Mouse (Mus musculus): Measurements from ENCODE around the gene Qrfp.

GRCm38 (mm10) chr2:31845512-31845895 lies 35.1 kb upstream of the Qrfp start:
- no peak for TF ChIP-seq CTCF (IDR thresholded peaks at IDR 0.05 in 2 of 3, conservative IDR thresholded peaks at IDR 0.05 in 1 of 3; ENCODE audit: control insufficient read depth in 1 of 3, insufficient read depth in 1 of 3, low read depth in 2 of 3, low read length in 3 of 3, poor library complexity in 1 of 3, severe bottlenecking in 1 of 3)
- TF ChIP-seq MYC (IDR thresholded peaks at IDR 0.05; ENCODE audit: low read depth, low read length): no peak
- TF ChIP-seq POLR2A (IDR thresholded peaks at IDR 0.05; ENCODE audit: control insufficient read depth in 1 of 2, insufficient read depth in 1 of 2, low read depth in 1 of 2, low read length in 2 of 2, poor library complexity in 1 of 2): no peak
- no peak for TF ChIP-seq RCOR1 (IDR thresholded peaks at IDR 0.05; ENCODE audit: low read depth, low read length)
- TF ChIP-seq GABPA (IDR thresholded peaks at IDR 0.05; ENCODE audit: low read depth, low read length): no peak
